Mouse (Mus musculus) kidney, embryonic 16.5 days (tissue): ENCODE data around the gene Spred2. TPM values are rescaled to one million over a fixed set of nuclear protein-coding genes. Genes with fewer than 3 reads are reported as not detected.

Experiments used
- ATAC-seq: fragments of 200-750 bp; cut with Nextera tagmentation; 2 replicates; pipeline ENCODE4 v1.8.0; 2017; ENCODE audit warnings: moderate TSS enrichment; ENCODE audit not compliant: low FRiP score, low TSS enrichment
- H3K27ac ChIP-seq: fragments of 300-500 bp; sonication (generic); 2 replicates; pipeline ENCODE4 v1.5.1; 2014; ENCODE audit warnings: low read length
- H3K27me3 ChIP-seq: fragments of 300-500 bp; sonication (generic); 2 replicates; pipeline ENCODE4 v1.6.1; 2014; ENCODE audit warnings: low read length, control low read depth, mixed read lengths; ENCODE audit not compliant: insufficient read depth
- H3K36me3 ChIP-seq: fragments of 300-500 bp; sonication (generic); 2 replicates; pipeline ENCODE4 v1.6.1; 2014; ENCODE audit warnings: low read length, control low read depth, mixed read lengths; ENCODE audit not compliant: insufficient read depth
- H3K4me1 ChIP-seq: fragments of 300-500 bp; sonication (generic); 2 replicates; pipeline ENCODE4 v1.6.1; 2014; ENCODE audit warnings: low read length, control low read depth, mixed read lengths; ENCODE audit not compliant: insufficient read depth
- H3K4me2 ChIP-seq: fragments of 300-500 bp; sonication (generic); replicated peaks from 2 replicates; pipeline ENCODE4 v1.6.1; 2014; ENCODE audit warnings: low read depth, low read length
- H3K4me3 ChIP-seq: fragments of 300-500 bp; sonication (generic); 2 replicates; pipeline ENCODE4 v1.5.1; 2014; ENCODE audit warnings: mild to moderate bottlenecking, low read length
- H3K9ac ChIP-seq: fragments of 300-500 bp; sonication (generic); replicated peaks from 2 replicates; pipeline ENCODE4 v1.6.1; 2014; ENCODE audit warnings: low read length
- H3K9me3 ChIP-seq: fragments of 300-500 bp; sonication (generic); 2 replicates; pipeline ENCODE4 v1.6.1; 2016; ENCODE audit warnings: low read length, control low read depth
- WGBS: fragments of 180-500 bp; shearing (Covaris S2); extraction: QIAGEN DNeasy Blood & Tissue Kit; methylation state at CpG from one replicate; pipeline ENCODE4 v1.1.7; 2014; 5-methylcytosine and 5-hydroxymethylcytosine counted together
- polyA plus RNA-seq: library from polyadenylated mRNA; unstranded; fragments of >200 nt; fragmentation: Nextera tagmentation; extraction: Ambion mirVana; gene quantifications from 2 replicates; pipeline ENCODE4 v1.2.1, GENCODE M21; 2015

Spred2 gene
- 8.3 and 9.0 TPM in 2 replicates for polyA plus RNA-seq

DNA sequence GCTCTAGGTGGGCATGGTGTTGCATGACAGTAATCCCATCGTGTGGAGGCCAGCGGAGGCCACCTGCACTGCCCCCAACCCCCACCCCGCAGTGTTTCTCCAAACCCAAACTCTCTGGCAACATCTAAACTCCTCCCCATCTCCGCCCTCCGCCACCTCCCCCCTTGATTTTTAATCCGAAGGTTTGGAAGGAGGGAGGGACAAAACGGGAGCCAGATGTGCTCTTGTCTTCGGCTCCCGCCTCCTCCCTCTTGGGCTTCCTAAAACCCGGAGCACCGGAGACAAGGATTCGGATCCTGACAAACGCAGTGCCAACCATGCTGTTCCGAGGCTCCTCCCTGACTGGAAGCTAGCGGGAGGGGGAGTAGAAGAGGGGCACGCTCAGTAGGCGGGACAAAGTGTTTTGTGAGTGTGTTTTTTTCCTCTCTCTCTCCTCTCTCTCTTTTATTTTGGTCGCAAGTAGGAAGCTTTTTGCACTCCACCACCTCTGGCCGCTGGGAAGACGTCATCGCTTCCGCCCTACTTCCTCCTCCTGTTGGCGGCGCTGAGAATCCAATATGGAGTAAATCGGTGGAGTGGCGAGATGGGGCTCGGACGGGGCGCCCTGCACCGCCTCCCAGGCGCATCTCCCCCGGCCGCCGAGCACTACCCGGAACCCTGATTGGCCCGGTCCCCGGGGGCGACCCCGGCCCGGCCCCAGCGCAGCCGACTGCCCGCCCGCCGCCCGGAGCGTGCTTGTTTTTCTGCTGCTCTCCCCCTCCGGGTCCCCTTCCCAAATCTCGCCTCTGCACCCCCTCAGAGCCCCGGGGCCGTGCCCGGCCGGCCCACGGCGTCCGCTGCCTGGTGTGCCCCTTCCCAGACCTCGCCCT lies at the start of gene Spred2:
Gene Spred2, plus strand, starts transcription at position 488 of the 869 bp plus-strand sequence.
- no peaks in the 10 kb centered on the region for H3K9me3 ChIP-seq
- peak within 1 kb of the TSS; percentile 91 for H3K4me3 ChIP-seq
- under 1% methylated on average over 56 of the region's 57 CpGs for WGBS
- H3K4me2 ChIP-seq = peak within 1 kb of the TSS; percentile 68
- ATAC-seq = peak; percentile 57
- no peaks in the 10 kb centered on the region for H3K27me3 ChIP-seq
- no peaks in the 10 kb centered on the region for H3K36me3 ChIP-seq
- H3K4me1 ChIP-seq = peaks cover 29% of the 10 kb centered on the region
- peak within 1 kb of the TSS; percentile 92 for H3K9ac ChIP-seq
- H3K27ac ChIP-seq = peak within 1 kb of the TSS; percentile 97

DNA sequence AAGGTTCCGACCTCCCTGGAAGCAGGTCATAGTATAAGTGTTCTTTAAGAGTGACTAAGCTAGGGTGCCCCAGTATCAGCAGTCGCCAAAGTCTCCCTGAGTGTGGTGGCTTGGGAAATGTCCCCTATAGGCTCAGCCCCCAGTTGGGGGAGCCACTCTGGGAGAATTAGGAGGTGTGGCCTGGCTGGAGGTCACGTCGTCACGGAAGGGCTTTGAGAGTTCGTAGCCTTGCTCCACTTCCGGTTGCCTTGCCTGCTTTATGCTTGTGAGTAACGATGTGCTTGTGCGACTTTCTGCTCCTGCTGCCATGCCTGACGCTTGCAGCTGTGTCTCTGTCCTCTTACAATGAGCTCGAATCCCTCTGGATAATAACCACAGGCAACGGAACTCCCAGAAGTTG lies 48.6 kb upstream of the Spred2 start:
- H3K4me1 ChIP-seq = no peaks in the 10 kb centered on the region
- WGBS = 50% methylated on average over 12 of the region's 12 CpGs
- H3K9ac ChIP-seq = no peak overlapping the region
- no peaks in the 10 kb centered on the region for H3K36me3 ChIP-seq
- no peak overlapping the region for H3K27ac ChIP-seq
- no peak for ATAC-seq
- H3K4me3 ChIP-seq = no peak overlapping the region
- H3K4me2 ChIP-seq = no peak overlapping the region
- H3K9me3 ChIP-seq = no peaks in the 10 kb centered on the region
- H3K27me3 ChIP-seq = no peaks in the 10 kb centered on the region

DNA sequence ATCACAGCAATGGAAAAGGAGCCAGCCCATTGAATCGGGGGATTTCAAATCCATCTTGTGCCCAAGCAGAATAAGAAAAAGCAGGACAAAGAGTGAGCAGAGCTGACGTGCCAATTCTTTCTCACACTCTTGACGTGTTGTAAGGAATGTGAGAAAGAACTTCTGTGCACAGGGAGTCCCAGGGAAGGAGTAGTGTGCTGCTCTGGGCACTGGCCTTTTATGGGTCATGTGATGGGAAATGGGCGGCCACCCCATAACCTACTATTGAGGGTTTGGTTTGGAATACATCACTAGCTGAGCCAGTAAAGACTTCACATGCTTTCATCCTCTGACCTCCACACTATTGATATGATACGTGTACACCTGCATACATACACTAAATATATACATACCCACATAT lies 48.2 kb upstream of the Spred2 start:
- no peak overlapping the region for H3K4me3 ChIP-seq
- no peaks in the 10 kb centered on the region for H3K27me3 ChIP-seq
- H3K27ac ChIP-seq = no peak overlapping the region
- no peaks in the 10 kb centered on the region for H3K4me1 ChIP-seq
- H3K9me3 ChIP-seq = no peaks in the 10 kb centered on the region
- H3K4me2 ChIP-seq = no peak overlapping the region
- no peak overlapping the region for H3K9ac ChIP-seq
- no peak for ATAC-seq
- WGBS = 80% methylated on average over 5 of the region's 5 CpGs
- no peaks in the 10 kb centered on the region for H3K36me3 ChIP-seq

DNA sequence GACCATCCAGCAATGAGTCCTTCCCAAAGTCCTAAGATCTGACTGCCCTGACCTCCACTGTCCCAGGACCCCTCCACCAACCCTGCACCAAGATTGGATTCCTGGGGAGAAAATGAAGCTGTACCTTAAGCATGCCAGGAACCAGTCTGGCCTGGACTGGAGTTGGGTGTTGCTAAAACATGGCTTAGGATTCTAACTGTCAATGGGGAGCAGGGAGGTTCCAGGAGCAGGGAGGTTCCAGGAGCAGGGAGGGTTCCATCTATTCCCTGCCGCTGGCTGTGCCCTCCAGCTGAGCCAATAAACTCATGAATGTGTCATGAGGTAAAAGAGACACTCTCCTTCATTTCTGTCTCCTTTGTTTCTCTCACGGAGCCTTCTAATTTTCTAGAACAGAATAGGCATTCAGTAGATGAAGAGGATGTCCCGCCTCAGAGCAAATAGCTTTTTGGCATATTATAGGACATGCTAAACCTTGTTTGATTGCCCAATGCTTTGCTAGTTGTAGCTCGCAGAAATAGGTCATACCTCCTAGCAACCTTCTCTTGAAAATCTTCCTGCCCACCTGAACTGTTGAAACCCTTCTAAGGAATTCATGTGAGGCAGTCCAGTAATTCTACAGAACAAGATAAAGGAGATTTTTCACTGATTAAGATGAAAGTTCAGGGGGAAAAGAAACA lies 46.8 kb upstream of the Spred2 start:
- ATAC-seq = no peak
- H3K27me3 ChIP-seq = no peaks in the 10 kb centered on the region
- H3K27ac ChIP-seq = no peak overlapping the region
- no peaks in the 10 kb centered on the region for H3K9me3 ChIP-seq
- H3K4me3 ChIP-seq = no peak overlapping the region
- whole genome bisulfite sequencing = 55% methylated on average over 4 of the region's 4 CpGs
- no peaks in the 10 kb centered on the region for H3K36me3 ChIP-seq
- H3K4me2 ChIP-seq = no peak overlapping the region
- no peak overlapping the region for H3K9ac ChIP-seq
- H3K4me1 ChIP-seq = no peaks in the 10 kb centered on the region

DNA sequence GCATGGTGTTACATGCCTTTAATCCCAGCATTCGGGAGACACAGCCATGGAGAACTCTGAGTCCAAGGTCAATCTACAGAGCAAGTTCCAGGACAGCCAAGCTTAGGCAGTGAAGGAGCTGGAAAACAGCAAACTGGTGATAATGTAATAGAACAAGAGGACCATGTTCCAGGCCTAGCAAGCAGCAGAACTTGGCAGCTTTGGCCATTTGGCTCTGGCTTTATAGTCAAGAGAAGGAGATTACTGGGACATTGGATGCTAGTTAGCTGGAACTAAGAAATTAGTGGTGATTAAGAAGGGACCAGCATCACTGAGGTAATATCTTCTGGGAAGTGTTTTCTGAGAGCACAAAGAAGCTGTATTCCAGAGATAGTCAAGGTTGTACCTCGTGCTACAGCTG lies 42.8 kb upstream of the Spred2 start:
- WGBS = 91% methylated on average over 2 of the region's 2 CpGs
- no peaks in the 10 kb centered on the region for H3K4me1 ChIP-seq
- H3K36me3 ChIP-seq = no peaks in the 10 kb centered on the region
- no peak overlapping the region for H3K4me2 ChIP-seq
- ATAC-seq = no peak
- no peaks in the 10 kb centered on the region for H3K9me3 ChIP-seq
- H3K9ac ChIP-seq = no peak overlapping the region
- no peak overlapping the region for H3K4me3 ChIP-seq
- H3K27ac ChIP-seq = no peak overlapping the region
- no peaks in the 10 kb centered on the region for H3K27me3 ChIP-seq

DNA sequence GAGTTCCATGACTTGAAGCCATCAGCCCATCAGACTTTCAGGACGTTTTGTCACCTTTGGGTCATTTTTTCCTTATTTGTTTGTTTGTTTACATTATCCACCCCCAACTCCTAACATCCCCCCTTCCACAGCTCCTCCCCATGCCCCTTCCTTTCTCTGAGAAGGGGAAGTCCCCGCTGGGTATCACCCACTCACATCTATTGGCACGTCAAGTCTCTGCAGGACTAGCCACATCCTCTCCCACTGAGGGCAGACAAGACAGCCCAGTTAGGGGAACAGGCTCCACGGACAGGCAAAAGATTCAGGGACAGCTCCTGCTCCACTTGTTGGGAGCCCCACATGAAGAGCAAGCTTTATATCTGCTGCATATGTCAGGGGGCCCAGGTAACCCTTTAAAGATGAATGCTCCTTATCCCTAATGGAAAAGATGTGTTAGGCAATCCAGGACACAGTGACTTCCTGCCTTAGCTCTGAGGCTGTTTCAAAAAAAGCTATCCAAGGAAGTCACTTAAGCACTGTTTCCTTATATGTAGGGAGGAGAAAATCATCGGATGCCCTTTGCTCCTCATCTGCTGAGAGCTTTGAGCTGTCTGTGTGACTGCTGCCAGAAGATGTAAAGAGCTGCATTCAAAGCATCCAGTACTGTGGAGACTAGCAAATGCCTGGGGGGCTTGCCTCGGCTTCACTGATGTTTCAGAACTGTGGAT lies 33.3 kb upstream of the Spred2 start:
- H3K9me3 ChIP-seq = no peaks in the 10 kb centered on the region
- no peak overlapping the region for H3K4me3 ChIP-seq
- no peak overlapping the region for H3K27ac ChIP-seq
- WGBS = 42% methylated on average over 6 of the region's 6 CpGs
- H3K36me3 ChIP-seq = no peaks in the 10 kb centered on the region
- no peaks in the 10 kb centered on the region for H3K4me1 ChIP-seq
- no peak overlapping the region for H3K4me2 ChIP-seq
- H3K9ac ChIP-seq = no peak overlapping the region
- no peaks in the 10 kb centered on the region for H3K27me3 ChIP-seq
- no peak for ATAC-seq

DNA sequence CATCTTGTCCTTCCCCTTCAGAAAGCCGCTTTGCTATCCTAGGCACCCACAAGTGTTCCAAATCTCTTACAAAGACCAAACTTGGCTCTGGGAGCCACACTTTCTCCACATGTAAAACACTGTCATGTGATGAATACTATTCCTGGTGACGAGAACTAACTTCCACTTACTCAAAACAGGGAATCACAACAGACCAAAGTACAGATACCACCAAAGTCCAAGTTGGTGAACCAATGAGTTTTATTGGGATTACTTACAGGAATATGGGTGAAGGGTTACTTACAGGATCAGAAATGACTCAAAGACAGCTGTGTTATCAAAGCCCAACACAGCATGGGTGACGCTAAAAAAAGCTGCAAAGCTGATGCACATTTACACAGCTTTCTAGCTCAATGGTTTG lies 30.9 kb upstream of the Spred2 start:
- Histone ChIP-seq H3K9ac (no peak overlapping the region), H3K4me3 (no peak overlapping the region), H3K27ac (no peak overlapping the region), H3K9me3 (no peaks in the 10 kb centered on the region), H3K36me3 (no peaks in the 10 kb centered on the region), H3K27me3 (no peaks in the 10 kb centered on the region), H3K4me2 (no peak overlapping the region), H3K4me1 (no peaks in the 10 kb centered on the region)
- WGBS = 78% methylated on average over 3 of the region's 3 CpGs
- no peak for ATAC-seq

DNA sequence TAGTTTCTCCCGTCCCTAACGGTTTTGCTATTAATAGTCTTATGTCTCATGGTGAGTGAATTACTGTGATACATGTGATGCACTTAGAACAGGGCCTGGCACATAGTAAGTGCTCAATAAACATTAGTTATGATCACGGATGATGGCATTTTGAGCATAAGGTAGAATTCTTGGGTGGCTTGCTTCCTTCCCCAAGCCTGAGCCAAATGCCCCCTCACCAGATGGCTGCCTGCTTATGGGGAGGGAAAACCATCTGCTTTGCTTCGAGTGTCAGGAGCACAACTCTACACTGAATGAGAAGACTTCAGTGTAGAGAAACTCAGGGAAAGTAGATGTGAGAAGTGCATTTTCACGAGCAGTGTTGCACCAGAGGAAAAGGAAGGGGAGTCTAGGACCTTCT lies 24.6 kb upstream of the Spred2 start:
- Histone ChIP-seq H3K4me1 (no peaks in the 10 kb centered on the region), H3K9me3 (no peaks in the 10 kb centered on the region), H3K27ac (no peak overlapping the region), H3K36me3 (no peaks in the 10 kb centered on the region), H3K4me3 (no peak overlapping the region), H3K27me3 (no peaks in the 10 kb centered on the region), H3K4me2 (no peak overlapping the region), H3K9ac (no peak overlapping the region)
- WGBS = 65% methylated on average over 5 of the region's 5 CpGs
- no peak for ATAC-seq

DNA sequence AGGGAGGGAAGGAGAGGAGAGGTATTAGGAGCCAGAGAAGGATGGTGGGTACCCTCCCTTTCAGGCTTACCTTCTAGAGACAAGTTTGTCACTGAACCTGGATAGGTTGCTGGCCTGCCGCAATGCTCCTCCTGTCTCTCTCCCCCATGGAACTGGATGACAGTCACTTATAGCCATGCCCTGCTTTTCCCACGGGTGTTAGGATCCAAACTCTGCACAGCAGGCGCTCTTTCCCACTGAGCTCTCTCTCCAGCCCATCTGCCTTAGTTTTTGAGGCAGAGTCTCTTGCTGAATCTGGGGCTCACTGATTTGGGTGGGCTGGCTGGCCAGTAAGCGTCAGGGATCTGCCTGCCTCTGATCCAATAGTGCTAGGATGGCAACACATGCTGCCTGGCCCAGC lies 23.5 kb upstream of the Spred2 start:
- Histone ChIP-seq H3K9me3 (0 out of 2 replicates have a peak, but pooled peaks cover under 1% of the 10 kb centered on the region), H3K9ac (no peak overlapping the region), H3K36me3 (no peaks in the 10 kb centered on the region), H3K4me3 (no peak overlapping the region), H3K27ac (no peak overlapping the region), H3K27me3 (no peaks in the 10 kb centered on the region), H3K4me2 (no peak overlapping the region), H3K4me1 (no peaks in the 10 kb centered on the region)
- no peak for ATAC-seq
- 82% methylated on average over 4 of the region's 4 CpGs for WGBS
